Mouse (Mus musculus): Measurements from ENCODE around the gene Met. TPM values are rescaled to one million over a fixed set of nuclear protein-coding genes. Genes with fewer than 3 reads are reported as not detected.

The Met gene
- total and polyA plus RNA-seq, 3 experiments, result 0.13 to 0.53 (median 0.26) TPM

DNA sequence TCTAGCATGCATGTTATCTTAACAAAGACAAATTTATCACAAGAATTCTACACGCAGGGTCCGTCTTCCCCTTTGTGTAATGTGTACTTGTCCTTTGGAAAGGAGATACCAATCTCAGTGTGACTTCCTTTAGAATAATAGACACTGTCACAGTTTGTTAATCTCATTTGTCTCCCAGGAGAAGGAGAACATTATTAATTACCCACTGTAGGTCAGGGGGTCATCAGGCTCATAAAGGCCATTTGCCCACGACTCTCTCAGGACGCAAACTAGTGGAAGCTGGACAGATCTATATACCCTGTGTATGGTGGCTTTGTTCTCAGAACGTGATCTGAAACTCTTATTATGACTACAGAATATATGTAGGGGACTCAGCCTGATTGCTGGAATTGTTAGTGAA is 12.3 kb upstream of the Met start:
- peaks cover 0 to 5% of the 10 kb centered on the region in 2 experiments; a peak in 1 of 4 replicates for H3K4me1 ChIP-seq (ENCODE audit: control insufficient read depth in 1 of 2, insufficient read depth in 2 of 2)
- H3K9me3 ChIP-seq (replicated peaks; ENCODE audit: low read length), result no peaks in the 10 kb centered on the region
- TF ChIP-seq NRF1 (IDR thresholded peaks at IDR 0.05; ENCODE audit: low read depth, low read length), result no peak
- no peak for TF ChIP-seq USF1 (IDR thresholded peaks at IDR 0.05; ENCODE audit: low read depth, low read length)
- no peak for TF ChIP-seq TBP (conservative IDR thresholded peaks at IDR 0.05; ENCODE audit: low read depth, low read length)
- TF ChIP-seq ZC3H11A (IDR thresholded peaks at IDR 0.05; ENCODE audit: low read depth, low read length), result no peak
- no peak for TF ChIP-seq PAX5 (IDR thresholded peaks at IDR 0.05; ENCODE audit: low read length)
- TF ChIP-seq USF2 (conservative IDR thresholded peaks at IDR 0.05; ENCODE audit: low read depth, low read length), result no peak
- TF ChIP-seq HCFC1 (IDR thresholded peaks at IDR 0.05; ENCODE audit: low read depth, low read length), result no peak
- no peak for TF ChIP-seq MAZ (IDR thresholded peaks at IDR 0.05; ENCODE audit: low read depth, low read length)
- TF ChIP-seq KAT2A (IDR thresholded peaks at IDR 0.05; ENCODE audit: insufficient replicate concordance, low read length), result no peak
- no peak for TF ChIP-seq POLR2AphosphoS2 (IDR thresholded peaks at IDR 0.05; ENCODE audit: low read depth, low read length)
- no peak for TF ChIP-seq EP300 (IDR thresholded peaks at IDR 0.05; ENCODE audit: low read length)
- no peak overlapping the region for H3K4me3 ChIP-seq (replicated peaks in 1 of 3; ENCODE audit: low read depth in 2 of 3, low read length in 2 of 3, poor library complexity in 1 of 3)
- H3K4me2 ChIP-seq (ENCODE audit: insufficient read depth, low read depth, poor library complexity, severe bottlenecking), result no peak overlapping the region
- H3K9ac ChIP-seq (ENCODE audit: insufficient read depth, low read depth), result no peak overlapping the region
- H3K27ac ChIP-seq (ENCODE audit: insufficient read depth, low read depth), result no peak overlapping the region
- dilution Hi-C loops (cut with MboI; ENCODE audit: extremely low pct_ligation_motif_present, extremely low pct_unique_long_range_greater_than_20kb, low sequenced_read_pairs), result no loop called here
- no peaks in the 10 kb centered on the region for H3K36me3 ChIP-seq (replicated peaks in 1 of 2; ENCODE audit: control insufficient read depth in 1 of 2, insufficient read depth in 1 of 2, low read length in 1 of 2)
- DNase-seq (ENCODE audit: extremely low read depth), result no peak
- no peaks in the 10 kb centered on the region for H3K79me2 ChIP-seq (replicated peaks; ENCODE audit: control insufficient read depth, extremely low read depth, insufficient read depth, poor library complexity, severe bottlenecking)
- in situ Hi-C loops (cut with MboI; ENCODE audit: low pct_ligation_motif_present, low pct_unique_long_range_greater_than_20kb, low sequenced_read_pairs), result no loop called here
- no peaks in the 10 kb centered on the region for H3K27me3 ChIP-seq (replicated peaks)

DNA sequence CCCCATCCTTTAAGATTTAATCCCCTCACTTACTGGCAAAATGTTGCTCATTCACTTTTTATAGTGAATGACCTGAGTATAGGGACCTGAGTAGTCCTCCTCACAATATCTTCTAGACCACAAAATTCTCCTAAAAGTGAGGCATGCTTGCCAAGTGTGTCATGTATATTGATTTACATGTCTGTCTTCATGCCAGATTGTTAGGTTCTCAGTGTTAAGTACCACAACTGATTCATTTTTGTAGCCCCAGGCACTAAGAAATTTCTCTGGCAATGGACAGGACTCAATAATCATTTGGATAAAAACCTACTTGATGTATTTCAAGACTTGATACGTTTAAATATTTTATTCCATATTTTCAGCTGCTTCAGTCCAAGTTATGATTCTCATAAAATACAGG is 8.5 kb upstream of the Met start:
- Histone ChIP-seq H3K27ac (ENCODE audit: insufficient read depth, low read depth) (no peak overlapping the region), H3K36me3 (replicated peaks in 1 of 2; ENCODE audit: control insufficient read depth in 1 of 2, insufficient read depth in 1 of 2, low read length in 1 of 2) (no peaks in the 10 kb centered on the region), H3K9me3 (replicated peaks; ENCODE audit: low read length) (no peaks in the 10 kb centered on the region), H3K9ac (ENCODE audit: insufficient read depth, low read depth) (no peak overlapping the region), H3K4me3 (replicated peaks in 1 of 3; ENCODE audit: low read depth in 2 of 3, low read length in 2 of 3, poor library complexity in 1 of 3) (no peak overlapping the region), H3K79me2 (replicated peaks; ENCODE audit: control insufficient read depth, extremely low read depth, insufficient read depth, poor library complexity, severe bottlenecking) (no peaks in the 10 kb centered on the region), H3K27me3 (replicated peaks) (no peaks in the 10 kb centered on the region), H3K4me1 (ENCODE audit: control insufficient read depth in 1 of 2, insufficient read depth in 2 of 2) (no peaks in the 10 kb centered on the region), H3K4me2 (ENCODE audit: insufficient read depth, low read depth, poor library complexity, severe bottlenecking) (no peak overlapping the region)
- DNase-seq (ENCODE audit: extremely low read depth), result no peak
- dilution Hi-C loops (cut with MboI; ENCODE audit: extremely low pct_ligation_motif_present, extremely low pct_unique_long_range_greater_than_20kb, low sequenced_read_pairs) (no loop called here), in situ Hi-C loops (cut with MboI; ENCODE audit: low pct_ligation_motif_present, low pct_unique_long_range_greater_than_20kb, low sequenced_read_pairs) (no loop called here)
- TF ChIP-seq MYC (IDR thresholded peaks at IDR 0.05; ENCODE audit: low read depth, low read length), result no peak
- no peak for TF ChIP-seq TCF12 (IDR thresholded peaks at IDR 0.05; ENCODE audit: low read depth, low read length)
- no peak for TF ChIP-seq SIN3A (IDR thresholded peaks at IDR 0.05; ENCODE audit: low read length)
- no peak for TF ChIP-seq MAX (IDR thresholded peaks at IDR 0.05; ENCODE audit: low read length)
- TF ChIP-seq MAZ (IDR thresholded peaks at IDR 0.05; ENCODE audit: low read depth, low read length), result no peak
- TF ChIP-seq ETS1 (conservative IDR thresholded peaks at IDR 0.05; ENCODE audit: low read depth, low read length), result no peak
- TF ChIP-seq UBTF (IDR thresholded peaks at IDR 0.05; ENCODE audit: low read depth, low read length), result no peak
- no peak for TF ChIP-seq POLR2AphosphoS2 (IDR thresholded peaks at IDR 0.05; ENCODE audit: low read depth, low read length)
- TF ChIP-seq ZC3H11A (IDR thresholded peaks at IDR 0.05; ENCODE audit: low read depth, low read length), result no peak
- TF ChIP-seq MXI1 (IDR thresholded peaks at IDR 0.05; ENCODE audit: low read depth, low read length), result no peak
- TF ChIP-seq JUND (conservative IDR thresholded peaks at IDR 0.05; ENCODE audit: low read depth, low read length), result no peak
- TF ChIP-seq TBP (conservative IDR thresholded peaks at IDR 0.05; ENCODE audit: low read depth, low read length), result no peak
